Mouse (Mus musculus) CH12.LX (cell line): Measurements from ENCODE around the gene Ntng1. TPM values are rescaled to one million over a fixed set of nuclear protein-coding genes. Genes with fewer than 3 reads are reported as not detected.

ENCODE experiments used
- DNase-seq: peaks from one replicate; pipeline ENCODE4 v3.0.0-alpha.2; 2013; ENCODE audit errors: extremely low read depth
- H3K27ac ChIP-seq: 2 replicates; pipeline ENCODE4 v1.5.1; 2012; ENCODE audit warnings: low read depth, mild to moderate bottlenecking, control low read depth, moderate library complexity; ENCODE audit not compliant: insufficient read depth
- H3K27me3 ChIP-seq: replicated peaks from 2 replicates; pipeline ENCODE3; 2012; ENCODE audit warnings: inconsistent platforms
- H3K36me3 ChIP-seq, 2 experiments: replicated peaks in 1 of 2; 2 replicates each; pipeline versions ENCODE3 to v1.6.1; 2012; ENCODE audit warnings: inconsistent platforms in 1 of 2, low read length in 1 of 2, mild to moderate bottlenecking in 1 of 2, mixed read lengths in 1 of 2, moderate library complexity in 1 of 2; ENCODE audit not compliant: control insufficient read depth in 1 of 2, insufficient read depth in 1 of 2
- H3K4me1 ChIP-seq, 2 experiments: 2 replicates each; pipeline ENCODE4 v1.6.1; 2012; ENCODE audit warnings: inconsistent platforms in 1 of 2, moderate library complexity in 1 of 2; ENCODE audit not compliant: insufficient read depth in 2 of 2, control insufficient read depth in 1 of 2
- H3K4me2 ChIP-seq: 2 replicates; pipeline ENCODE4 v1.6.1; 2012; ENCODE audit warnings: low read depth, mild to moderate bottlenecking, control low read depth; ENCODE audit not compliant: poor library complexity, insufficient read depth, severe bottlenecking
- H3K4me3 ChIP-seq, 3 experiments: fragments of 150-350 bp in 1 of 3; sonication (generic) in 1 of 3; replicated peaks in 1 of 3; 2 replicates each; pipeline versions ENCODE3 to v1.5.1; 2011 to 2012; ENCODE audit warnings: low read depth in 2 of 3, low read length in 2 of 3, mild to moderate bottlenecking in 2 of 3, moderate library complexity in 2 of 3, control low read depth in 1 of 3, improper control_type of control experiment in 1 of 3, inconsistent platforms in 1 of 3, mixed read lengths in 1 of 3; ENCODE audit not compliant: poor library complexity in 1 of 3
- H3K79me2 ChIP-seq: replicated peaks from 2 replicates; pipeline ENCODE4 v1.6.1; 2012; ENCODE audit warnings: mild to moderate bottlenecking, moderate library complexity; ENCODE audit not compliant: control insufficient read depth, poor library complexity, insufficient read depth, severe bottlenecking; ENCODE audit errors: extremely low read depth
- H3K9ac ChIP-seq: 2 replicates; pipeline ENCODE4 v1.6.1; 2012; ENCODE audit warnings: low read depth, mild to moderate bottlenecking, control low read depth, moderate library complexity; ENCODE audit not compliant: insufficient read depth
- H3K9me3 ChIP-seq: replicated peaks from 2 replicates; pipeline ENCODE3; 2012; ENCODE audit warnings: low read length, inconsistent platforms, mixed read lengths
- CHD2 ChIP-seq: IDR thresholded peaks from 2 replicates; pipeline ENCODE4 v1.6.1; 2011; ENCODE audit warnings: low read length, improper control_type of control experiment
- E2F4 ChIP-seq: IDR thresholded peaks from 2 replicates; pipeline ENCODE4 v1.6.1; 2011; ENCODE audit warnings: low read depth, low read length, improper control_type of control experiment; ENCODE audit not compliant: insufficient replicate concordance
- ELF1 ChIP-seq: IDR thresholded peaks from 2 replicates; pipeline ENCODE4 v1.6.1; 2014; ENCODE audit warnings: low read depth, mild to moderate bottlenecking, inconsistent platforms, low read length, improper control_type of control experiment
- EP300 ChIP-seq: IDR thresholded peaks from 2 replicates; pipeline ENCODE4 v1.6.1; 2011; ENCODE audit warnings: low read length, improper control_type of control experiment
- ETS1 ChIP-seq: conservative IDR thresholded peaks from 2 replicates; pipeline ENCODE4 v1.6.1; 2012; ENCODE audit warnings: low read depth, mild to moderate bottlenecking, inconsistent platforms, low read length, improper control_type of control experiment, moderate library complexity
- GABPA ChIP-seq: IDR thresholded peaks from 2 replicates; pipeline ENCODE4 v1.6.1; 2012; ENCODE audit warnings: low read depth, low read length, improper control_type of control experiment, inconsistent platforms; ENCODE audit not compliant: insufficient replicate concordance
- JUN ChIP-seq: IDR thresholded peaks from 2 replicates; pipeline ENCODE4 v1.6.1; 2011; ENCODE audit warnings: low read depth, mild to moderate bottlenecking, low read length, improper control_type of control experiment, moderate library complexity; ENCODE audit not compliant: insufficient read depth
- JUND ChIP-seq: conservative IDR thresholded peaks from 2 replicates; pipeline ENCODE4 v1.6.1; 2011; ENCODE audit warnings: low read depth, low read length, improper control_type of control experiment
- KAT2A ChIP-seq: IDR thresholded peaks from 2 replicates; pipeline ENCODE4 v1.6.1; 2012; ENCODE audit warnings: low read length, improper control_type of control experiment, inconsistent platforms; ENCODE audit not compliant: insufficient replicate concordance
- MEF2A ChIP-seq: IDR thresholded peaks from 2 replicates; pipeline ENCODE4 v1.6.1; 2014; ENCODE audit warnings: low read depth, mild to moderate bottlenecking, inconsistent platforms, low read length, improper control_type of control experiment, borderline replicate concordance
- MXI1 ChIP-seq: IDR thresholded peaks from 2 replicates; pipeline ENCODE4 v1.6.1; 2011; ENCODE audit warnings: mild to moderate bottlenecking, low read depth, low read length, improper control_type of control experiment
- MYC ChIP-seq: IDR thresholded peaks from 2 replicates; pipeline ENCODE4 v1.6.1; 2011; ENCODE audit warnings: low read depth, mild to moderate bottlenecking, improper control_type of control experiment, low read length
- NRF1 ChIP-seq: IDR thresholded peaks from 2 replicates; pipeline ENCODE4 v1.6.1; 2014; ENCODE audit warnings: low read depth, mild to moderate bottlenecking, inconsistent platforms, low read length, improper control_type of control experiment, moderate library complexity
- PAX5 ChIP-seq: IDR thresholded peaks from 2 replicates; pipeline ENCODE4 v1.6.1; 2012; ENCODE audit warnings: low read length, inconsistent platforms, mixed read lengths
- POLR2AphosphoS2 ChIP-seq: IDR thresholded peaks from 2 replicates; pipeline ENCODE4 v1.6.1; 2011; ENCODE audit warnings: low read depth, low read length, improper control_type of control experiment
- RCOR1 ChIP-seq: conservative IDR thresholded peaks from 2 replicates; pipeline ENCODE4 v1.6.1; 2012; ENCODE audit warnings: low read depth, mild to moderate bottlenecking, inconsistent platforms, low read length, improper control_type of control experiment
- SIN3A ChIP-seq: IDR thresholded peaks from 2 replicates; pipeline ENCODE4 v1.6.1; 2012; ENCODE audit warnings: low read length, improper control_type of control experiment, inconsistent platforms
- SMC3 ChIP-seq: IDR thresholded peaks from 2 replicates; pipeline ENCODE4 v1.6.1; 2011; ENCODE audit warnings: low read depth, low read length, improper control_type of control experiment
- TBP ChIP-seq: conservative IDR thresholded peaks from 2 replicates; pipeline ENCODE4 v1.6.1; 2011; ENCODE audit warnings: low read depth, low read length, improper control_type of control experiment
- UBTF ChIP-seq: IDR thresholded peaks from 2 replicates; pipeline ENCODE4 v1.6.1; 2012; ENCODE audit warnings: low read depth, mild to moderate bottlenecking, inconsistent platforms, low read length, improper control_type of control experiment, moderate library complexity
- USF2 ChIP-seq: conservative IDR thresholded peaks from 2 replicates; pipeline ENCODE4 v1.6.1; 2011; ENCODE audit warnings: low read depth, low read length, improper control_type of control experiment
- ZC3H11A ChIP-seq: IDR thresholded peaks from 2 replicates; pipeline ENCODE4 v1.6.1; 2012; ENCODE audit warnings: low read depth, mild to moderate bottlenecking, inconsistent platforms, low read length, improper control_type of control experiment
- ZKSCAN1 ChIP-seq: IDR thresholded peaks from 2 replicates; pipeline ENCODE4 v1.6.1; 2012; ENCODE audit warnings: low read depth, inconsistent platforms, low read length, improper control_type of control experiment, borderline replicate concordance
- ZNF384 ChIP-seq: IDR thresholded peaks from 2 replicates; pipeline ENCODE4 v1.6.1; 2012; ENCODE audit warnings: low read depth, low read length, improper control_type of control experiment, inconsistent platforms
- dilution Hi-C: fragments of 300-500 bp; cut with MboI; formaldehyde crosslinking; loops from 2 replicates; pipeline ENCODE4 v1.14.3; 2020; ENCODE audit warnings: low sequenced_read_pairs; ENCODE audit not compliant: extremely low pct_unique_long_range_greater_than_20kb, extremely low pct_ligation_motif_present
- in situ Hi-C: fragments of 300-500 bp; cut with MboI; formaldehyde crosslinking; loops from 3 replicates; pipeline ENCODE4 v1.14.3; 2019; ENCODE audit warnings: low sequenced_read_pairs, low pct_ligation_motif_present, low pct_unique_long_range_greater_than_20kb, mixed read lengths
- polyA plus RNA-seq: library from polyadenylated mRNA; unstranded; fragments of >175 nt; gene quantifications from 2 replicates; pipeline ENCODE4 v1.2.1, GENCODE M21; 2012; ENCODE audit warnings: low read depth; ENCODE audit not compliant: insufficient read length
- total RNA-seq, 2 experiments: library from RNA; depleted of rRNA; stranded (reverse); fragments of 300-350 nt in 1 of 2; fragments of >200 nt in 1 of 2; gene quantifications; 2 replicates each; pipeline ENCODE4 v1.2.3; 2012 to 2014

Ntng1 gene
- total and polyA plus RNA-seq, 3 experiments = not detected

DNA sequence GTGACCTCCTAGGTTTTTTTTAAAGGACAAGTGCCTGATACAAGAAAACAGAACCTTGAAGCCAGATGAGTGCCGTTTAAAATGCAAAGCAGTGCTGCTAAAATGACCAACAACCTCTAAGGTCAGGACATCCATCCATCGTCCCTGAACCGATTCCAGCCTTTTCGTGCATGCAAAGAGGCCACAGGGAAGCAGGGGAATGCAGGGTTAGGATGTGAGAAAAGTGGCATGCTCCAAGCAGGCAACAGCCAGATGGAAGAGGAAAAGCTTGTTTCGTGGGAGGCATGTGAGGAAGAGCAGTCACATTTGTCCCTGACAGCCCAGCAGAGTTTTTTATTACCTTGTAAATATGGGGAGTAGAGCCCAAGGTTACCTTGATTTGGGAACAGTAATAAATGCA, 360.6 kb downstream of the Ntng1 start:
- no peaks in the 10 kb centered on the region for H3K36me3 ChIP-seq
- no peaks in the 10 kb centered on the region for H3K4me1 ChIP-seq
- no peak overlapping the region for H3K27ac ChIP-seq
- in situ Hi-C loops = no loop called here
- no peak for DNase-seq
- H3K9me3 ChIP-seq = peaks cover 52% of the 10 kb centered on the region
- dilution Hi-C loops = no loop called here
- TF ChIP-seq ZNF384 = no peak
- TF ChIP-seq ELF1 = no peak
- TF ChIP-seq MYC = no peak
- no peak for TF ChIP-seq GABPA
- no peak for TF ChIP-seq ZC3H11A
- no peak for TF ChIP-seq MXI1
- no peak for TF ChIP-seq MEF2A
- TF ChIP-seq EP300 = no peak
- no peak for TF ChIP-seq RCOR1
- no peak for TF ChIP-seq NRF1
- no peak for TF ChIP-seq JUN
- TF ChIP-seq TBP = no peak
- TF ChIP-seq POLR2AphosphoS2 = no peak
- no peak for TF ChIP-seq JUND
- no peak for TF ChIP-seq UBTF
- no peak for TF ChIP-seq ZKSCAN1
- no peak for TF ChIP-seq ETS1
- TF ChIP-seq SIN3A = no peak
- TF ChIP-seq CHD2 = no peak
- TF ChIP-seq E2F4 = no peak
- H3K79me2 ChIP-seq = no peaks in the 10 kb centered on the region
- no peak overlapping the region for H3K4me3 ChIP-seq
- H3K4me2 ChIP-seq = no peak overlapping the region
- no peaks in the 10 kb centered on the region for H3K27me3 ChIP-seq
- H3K9ac ChIP-seq = no peak overlapping the region

DNA sequence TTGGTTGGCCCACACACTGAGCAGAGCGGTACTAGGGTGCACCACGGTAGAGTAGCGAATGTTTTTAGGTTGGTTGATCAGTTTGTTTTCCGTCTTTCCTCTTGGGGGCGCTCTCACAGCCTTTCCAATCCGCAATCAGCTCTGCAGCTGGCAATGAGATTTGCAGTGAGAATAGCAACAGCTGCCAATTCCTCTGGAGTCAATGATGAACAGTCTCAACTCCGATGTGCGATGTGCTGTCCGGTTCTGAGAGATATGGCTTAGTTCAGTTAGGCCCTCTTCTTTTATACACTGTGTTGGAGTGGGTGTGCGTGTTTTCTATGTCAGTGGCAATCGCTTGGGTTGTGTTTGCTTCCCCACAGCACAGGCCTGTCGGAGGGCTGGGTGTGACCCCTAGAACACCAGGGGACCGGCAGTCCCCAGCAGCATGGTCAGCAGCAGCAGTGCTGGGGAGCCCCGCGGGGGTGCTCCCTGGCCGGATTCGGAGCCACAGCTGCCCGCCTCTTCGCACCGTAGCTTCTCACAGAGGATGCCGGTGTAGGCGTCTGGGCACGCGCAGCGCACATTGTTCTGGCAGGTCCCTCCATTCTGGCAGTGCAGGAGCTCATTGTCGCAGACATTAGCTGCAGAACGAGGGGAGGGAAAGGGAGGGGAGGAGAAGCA, 361.4 kb downstream of the Ntng1 start:
- in situ Hi-C loops = no loop called here
- DNase-seq = no peak

More for the DNA sequence above, 361.4 kb downstream of the Ntng1 start:
- TF ChIP-seq ZC3H11A (no peak), POLR2AphosphoS2 (no peak), NRF1 (no peak), JUN (no peak), USF2 (no peak), ZKSCAN1 (no peak), SMC3 (no peak), PAX5 (no peak), KAT2A (no peak)
- dilution Hi-C loops = no loop called here
- Histone ChIP-seq H3K9me3 (peaks cover 49% of the 10 kb centered on the region), H3K79me2 (no peaks in the 10 kb centered on the region), H3K36me3 (no peaks in the 10 kb centered on the region), H3K4me2 (no peak overlapping the region), H3K4me1 (no peaks in the 10 kb centered on the region), H3K27ac (no peak overlapping the region), H3K4me3 (no peak overlapping the region), H3K27me3 (no peaks in the 10 kb centered on the region), H3K9ac (no peak overlapping the region)
